Mouse (Mus musculus): ENCODE measurements around the gene Dffa. TPM values are rescaled to one million over a fixed set of nuclear protein-coding genes. Genes with fewer than 3 reads are reported as not detected.
A peak's percentile ranks its signal among the peaks of the same experiment; 100 is the strongest.

Dffa gene
- 24.6 and 25.6 TPM in 2 replicates for polyA plus RNA-seq (2015; fragmentation: Nextera tagmentation; extraction: Ambion mirVana)

- Histone ChIP-seq H3K27ac (ENCODE audit: low read depth, low read length) (no peak within 1 kb of the TSS), H3K27me3 (replicated peaks; ENCODE audit: control insufficient read depth, insufficient read depth, low read length) (no peaks in the 10 kb centered on the region), H3K4me3 (ENCODE audit: low read length) (peak within 1 kb of the TSS; percentile 59), H3K36me3 (ENCODE audit: control insufficient read depth, insufficient read depth, low read length) (peaks cover 14% of the 10 kb centered on the region; the same call in 1 of the 2 replicates), H3K9ac (ENCODE audit: low read depth, low read length) (peak within 1 kb of the TSS; percentile 76), H3K4me1 (ENCODE audit: control insufficient read depth, insufficient read depth, low read depth, low read length) (peaks cover 11% of the 10 kb centered on the region), H3K9me3 (ENCODE audit: control insufficient read depth, low read length) (no peaks in the 10 kb centered on the region), H3K4me2 (ENCODE audit: low read length) (peak within 1 kb of the TSS; percentile 67)
- WGBS = under 1% methylated on average over 35 of the region's 35 CpGs
- ATAC-seq = peak; percentile 91
Measured at GRCm38 (mm10) chr4:149103875-149104561, at the start of gene Dffa. Gene Dffa, plus strand, starts transcription at chr4:149104146.

GRCm38 (mm10) chr4:149055847-149056246 is 48.1 kb upstream of the Dffa start:
- H3K36me3 ChIP-seq (ENCODE audit: control insufficient read depth, insufficient read depth, low read length) = no peaks in the 10 kb centered on the region
- H3K27me3 ChIP-seq (replicated peaks; ENCODE audit: control insufficient read depth, insufficient read depth, low read length) = no peaks in the 10 kb centered on the region; the same call in 1 of the 2 replicates
- WGBS = 53% methylated on average over 6 of the region's 6 CpGs
- H3K4me2 ChIP-seq (ENCODE audit: low read length) = no peak overlapping the region
- no peak for ATAC-seq
- H3K4me1 ChIP-seq (ENCODE audit: control insufficient read depth, insufficient read depth, low read depth, low read length) = peaks cover 16% of the 10 kb centered on the region
- H3K27ac ChIP-seq (ENCODE audit: low read depth, low read length) = no peak overlapping the region
- no peak overlapping the region for H3K9ac ChIP-seq (ENCODE audit: low read depth, low read length)
- H3K9me3 ChIP-seq (ENCODE audit: control insufficient read depth, low read length) = no peaks in the 10 kb centered on the region
- no peak overlapping the region for H3K4me3 ChIP-seq (ENCODE audit: low read length)

- no peaks in the 10 kb centered on the region; the same call in 1 of the 2 replicates for H3K27me3 ChIP-seq (replicated peaks; ENCODE audit: control insufficient read depth, insufficient read depth, low read length)
- no peak for ATAC-seq
- H3K4me1 ChIP-seq (ENCODE audit: control insufficient read depth, insufficient read depth, low read depth, low read length) = peaks cover 22% of the 10 kb centered on the region
- H3K27ac ChIP-seq (ENCODE audit: low read depth, low read length) = no peak overlapping the region
- 72% methylated on average over 16 of the region's 16 CpGs for WGBS
- H3K4me2 ChIP-seq (ENCODE audit: low read length) = no peak overlapping the region
- no peak overlapping the region for H3K4me3 ChIP-seq (ENCODE audit: low read length)
- H3K36me3 ChIP-seq (ENCODE audit: control insufficient read depth, insufficient read depth, low read length) = no peaks in the 10 kb centered on the region
- no peak overlapping the region for H3K9ac ChIP-seq (ENCODE audit: low read depth, low read length)
- no peaks in the 10 kb centered on the region for H3K9me3 ChIP-seq (ENCODE audit: control insufficient read depth, low read length)
Measured at GRCm38 (mm10) chr4:149056957-149057356, 47.0 kb upstream of the Dffa start.

- no peak overlapping the region for H3K9ac ChIP-seq (ENCODE audit: low read depth, low read length)
- H3K4me1 ChIP-seq (ENCODE audit: control insufficient read depth, insufficient read depth, low read depth, low read length) = peaks cover 26% of the 10 kb centered on the region
- 39% methylated on average over 14 of the region's 14 CpGs for WGBS
- H3K4me2 ChIP-seq (ENCODE audit: low read length) = no peak overlapping the region; the same call in 1 of the 2 replicates
- H3K4me3 ChIP-seq (ENCODE audit: low read length) = no peak overlapping the region
- no peak overlapping the region for H3K27ac ChIP-seq (ENCODE audit: low read depth, low read length)
- no peaks in the 10 kb centered on the region; the same call in 1 of the 2 replicates for H3K27me3 ChIP-seq (replicated peaks; ENCODE audit: control insufficient read depth, insufficient read depth, low read length)
- no peak for ATAC-seq
- H3K36me3 ChIP-seq (ENCODE audit: control insufficient read depth, insufficient read depth, low read length) = no peaks in the 10 kb centered on the region
- no peaks in the 10 kb centered on the region for H3K9me3 ChIP-seq (ENCODE audit: control insufficient read depth, low read length)
Measured at GRCm38 (mm10) chr4:149057470-149057869, 46.5 kb upstream of the Dffa start.

GRCm38 (mm10) chr4:149058298-149058697 is 45.6 kb upstream of the Dffa start:
- no peaks in the 10 kb centered on the region for H3K9me3 ChIP-seq (ENCODE audit: control insufficient read depth, low read length)
- H3K9ac ChIP-seq (ENCODE audit: low read depth, low read length) = no peak overlapping the region
- H3K4me1 ChIP-seq (ENCODE audit: control insufficient read depth, insufficient read depth, low read depth, low read length) = peaks cover 26% of the 10 kb centered on the region
- H3K27ac ChIP-seq (ENCODE audit: low read depth, low read length) = no peak overlapping the region
- WGBS = 45% methylated on average over 7 of the region's 7 CpGs
- H3K4me3 ChIP-seq (ENCODE audit: low read length) = no peak overlapping the region
- ATAC-seq = no peak
- H3K4me2 ChIP-seq (ENCODE audit: low read length) = no peak overlapping the region
- no peaks in the 10 kb centered on the region for H3K36me3 ChIP-seq (ENCODE audit: control insufficient read depth, insufficient read depth, low read length)
- H3K27me3 ChIP-seq (replicated peaks; ENCODE audit: control insufficient read depth, insufficient read depth, low read length) = no peaks in the 10 kb centered on the region; the same call in 1 of the 2 replicates

GRCm38 (mm10) chr4:149059713-149060112 is 44.2 kb upstream of the Dffa start:
- no peak for ATAC-seq
- no peak overlapping the region for H3K4me3 ChIP-seq (ENCODE audit: low read length)
- no peak overlapping the region for H3K9ac ChIP-seq (ENCODE audit: low read depth, low read length)
- no peaks in the 10 kb centered on the region for H3K36me3 ChIP-seq (ENCODE audit: control insufficient read depth, insufficient read depth, low read length)
- no peak overlapping the region for H3K4me2 ChIP-seq (ENCODE audit: low read length)
- H3K4me1 ChIP-seq (ENCODE audit: control insufficient read depth, insufficient read depth, low read depth, low read length) = peaks cover 26% of the 10 kb centered on the region
- H3K27ac ChIP-seq (ENCODE audit: low read depth, low read length) = no peak overlapping the region
- WGBS = 89% methylated on average over 9 of the region's 9 CpGs
- H3K9me3 ChIP-seq (ENCODE audit: control insufficient read depth, low read length) = no peaks in the 10 kb centered on the region
- H3K27me3 ChIP-seq (replicated peaks; ENCODE audit: control insufficient read depth, insufficient read depth, low read length) = no peaks in the 10 kb centered on the region; the same call in 1 of the 2 replicates

GRCm38 (mm10) chr4:149060621-149061431 is 43.1 kb upstream of the Dffa start:
- H3K27me3 ChIP-seq (replicated peaks; ENCODE audit: control insufficient read depth, insufficient read depth, low read length) = no peaks in the 10 kb centered on the region; the same call in 1 of the 2 replicates
- H3K4me3 ChIP-seq (ENCODE audit: low read length) = no peak overlapping the region
- H3K4me1 ChIP-seq (ENCODE audit: control insufficient read depth, insufficient read depth, low read depth, low read length) = peaks cover 26% of the 10 kb centered on the region
- 32% methylated on average over 14 of the region's 14 CpGs for WGBS
- H3K9ac ChIP-seq (ENCODE audit: low read depth, low read length) = no peak overlapping the region
- no peak for ATAC-seq
- no peak overlapping the region for H3K27ac ChIP-seq (ENCODE audit: low read depth, low read length)
- no peaks in the 10 kb centered on the region for H3K9me3 ChIP-seq (ENCODE audit: control insufficient read depth, low read length)
- no peak overlapping the region for H3K4me2 ChIP-seq (ENCODE audit: low read length)
- no peaks in the 10 kb centered on the region for H3K36me3 ChIP-seq (ENCODE audit: control insufficient read depth, insufficient read depth, low read length)

GRCm38 (mm10) chr4:149061432-149061718 is 42.6 kb upstream of the Dffa start:
- Histone ChIP-seq H3K4me3 (ENCODE audit: low read length) (no peak overlapping the region), H3K27me3 (replicated peaks; ENCODE audit: control insufficient read depth, insufficient read depth, low read length) (no peaks in the 10 kb centered on the region; the same call in 1 of the 2 replicates), H3K9me3 (ENCODE audit: control insufficient read depth, low read length) (no peaks in the 10 kb centered on the region), H3K4me2 (ENCODE audit: low read length) (no peak overlapping the region), H3K36me3 (ENCODE audit: control insufficient read depth, insufficient read depth, low read length) (no peaks in the 10 kb centered on the region), H3K9ac (ENCODE audit: low read depth, low read length) (no peak overlapping the region), H3K27ac (ENCODE audit: low read depth, low read length) (no peak overlapping the region), H3K4me1 (ENCODE audit: control insufficient read depth, insufficient read depth, low read depth, low read length) (peaks cover 26% of the 10 kb centered on the region)
- 51% methylated on average over 13 of the region's 13 CpGs for WGBS
- ATAC-seq = no peak

Measured in hindbrain, embryonic 16.5 days (tissue).